Mouse (Mus musculus) thymus, postnatal 10 days (tissue): Measurements from ENCODE around the gene Sorbs2.

Experiments
- DNase-seq, 2 experiments: peaks; one replicate each; pipeline ENCODE4 v3.0.0; 2021; ENCODE audit warnings: low spot score in 2 of 2

Sorbs2 gene

GRCm38 (mm10) chr8:45677854-45678241, 170.3 kb downstream of the Sorbs2 start:
- no peak for DNase-seq

- DNase-seq = no peak
Observed at GRCm38 (mm10) chr8:45681171-45681570, 173.6 kb downstream of the Sorbs2 start.

- DNase-seq = no peak
Observed at GRCm38 (mm10) chr8:45682845-45683383, 175.3 kb downstream of the Sorbs2 start.

- DNase-seq = no peak
Observed at GRCm38 (mm10) chr8:45687942-45688695, 180.5 kb downstream of the Sorbs2 start.

- DNase-seq = no peak
Observed at GRCm38 (mm10) chr8:45689611-45690207, 182.1 kb downstream of the Sorbs2 start.

- no peak for DNase-seq
Observed at GRCm38 (mm10) chr8:45700100-45700499, 192.5 kb downstream of the Sorbs2 start.

GRCm38 (mm10) chr8:45703700-45704101, 196.1 kb downstream of the Sorbs2 start:
- no peak for DNase-seq

GRCm38 (mm10) chr8:45709098-45709497, 201.5 kb downstream of the Sorbs2 start:
- DNase-seq = no peak

- no peak for DNase-seq
Observed at GRCm38 (mm10) chr8:45709734-45710133, 202.1 kb downstream of the Sorbs2 start.

GRCm38 (mm10) chr8:45712610-45713009, 205.0 kb downstream of the Sorbs2 start:
- DNase-seq = no peak

GRCm38 (mm10) chr8:45714806-45715205, 207.2 kb downstream of the Sorbs2 start:
- no peak for DNase-seq

GRCm38 (mm10) chr8:45715330-45716027, 207.9 kb downstream of the Sorbs2 start:
- DNase-seq = no peak

GRCm38 (mm10) chr8:45719776-45720175, 212.2 kb downstream of the Sorbs2 start:
- no peak for DNase-seq

- DNase-seq = no peak
Observed at GRCm38 (mm10) chr8:45724204-45724603, 216.6 kb downstream of the Sorbs2 start.

GRCm38 (mm10) chr8:45725321-45725720, 217.7 kb downstream of the Sorbs2 start:
- no peak for DNase-seq

- no peak for DNase-seq
Observed at GRCm38 (mm10) chr8:45729850-45730382, 222.3 kb downstream of the Sorbs2 start.

- DNase-seq = no peak
Observed at GRCm38 (mm10) chr8:45730795-45731194, 223.2 kb downstream of the Sorbs2 start.

- DNase-seq = no peak
Observed at GRCm38 (mm10) chr8:45734071-45734470, 226.5 kb downstream of the Sorbs2 start.

GRCm38 (mm10) chr8:45737266-45737665, 229.7 kb downstream of the Sorbs2 start:
- no peak for DNase-seq

GRCm38 (mm10) chr8:45743326-45743725, 235.7 kb downstream of the Sorbs2 start:
- DNase-seq = no peak

- DNase-seq = no peak
Observed at GRCm38 (mm10) chr8:45743739-45744138, 236.2 kb downstream of the Sorbs2 start.
